Mouse (Mus musculus): ENCODE results near the gene Myl12a.

Myl12a gene

GRCm38 (mm10) chr17:71009751-71010150 lies 7.1 kb upstream of the Myl12a start:
- DNase-seq: no peak

GRCm38 (mm10) chr17:71008676-71009075 lies 6.0 kb upstream of the Myl12a start:
- no peak for DNase-seq

- no peak for DNase-seq
Observed at GRCm38 (mm10) chr17:71006976-71007375, 4.3 kb upstream of the Myl12a start.

- no peak for DNase-seq
Observed at GRCm38 (mm10) chr17:71004186-71004960, 1.7 kb upstream of the Myl12a start.

GRCm38 (mm10) chr17:71003721-71004120 lies 1.0 kb upstream of the Myl12a start:
- no peak for DNase-seq

GRCm38 (mm10) chr17:71003112-71003511 lies 434 bp upstream of the Myl12a start:
- no peak for DNase-seq

GRCm38 (mm10) chr17:71002081-71002743 lies 466 bp downstream of the Myl12a start, which contains the start of gene Myom1:
Gene Myom1 (plus strand): TSS chr17:71002633.
- peak; percentile 90 for DNase-seq

GRCm38 (mm10) chr17:71001699-71002080 lies 988 bp downstream of the Myl12a start:
- DNase-seq: peak; percentile 36

- no peak for DNase-seq
Observed at GRCm38 (mm10) chr17:71001067-71001466, 1.6 kb downstream of the Myl12a start.

- DNase-seq: no peak
Observed at GRCm38 (mm10) chr17:71000255-71000654, 2.4 kb downstream of the Myl12a start.

GRCm38 (mm10) chr17:70999187-70999586 lies 3.5 kb downstream of the Myl12a start:
- DNase-seq: no peak

- no peak for DNase-seq
Observed at GRCm38 (mm10) chr17:70998400-70998975, 4.2 kb downstream of the Myl12a start.

GRCm38 (mm10) chr17:70997836-70998235 lies 4.8 kb downstream of the Myl12a start:
- DNase-seq: no peak

- no peak for DNase-seq
Observed at GRCm38 (mm10) chr17:70995551-70995950, 7.1 kb downstream of the Myl12a start.

GRCm38 (mm10) chr17:70994671-70995070 lies 8.0 kb downstream of the Myl12a start:
- no peak for DNase-seq

- DNase-seq: no peak
Observed at GRCm38 (mm10) chr17:70993385-70993807, 9.3 kb downstream of the Myl12a start.

- no peak for DNase-seq
Observed at GRCm38 (mm10) chr17:70992662-70993061, 10.0 kb downstream of the Myl12a start.

GRCm38 (mm10) chr17:70991706-70992625 lies 10.7 kb downstream of the Myl12a start:
- peak; percentile 34 for DNase-seq

GRCm38 (mm10) chr17:70990403-70991303 lies 12.0 kb downstream of the Myl12a start:
- peak; percentile 85 for DNase-seq

GRCm38 (mm10) chr17:70989991-70990390 lies 12.7 kb downstream of the Myl12a start:
- DNase-seq: peak; percentile 38

GRCm38 (mm10) chr17:70989430-70989829 lies 13.2 kb downstream of the Myl12a start:
- no peak for DNase-seq

GRCm38 (mm10) chr17:70988337-70988767 lies 14.3 kb downstream of the Myl12a start:
- no peak for DNase-seq
